Mouse (Mus musculus): ENCODE measurements around the gene Exph5. TPM values are rescaled to one million over a fixed set of nuclear protein-coding genes. Genes with fewer than 3 reads are reported as not detected.
A peak's percentile ranks its signal among the peaks of the same experiment; 100 is the strongest.

The Exph5 gene
- total RNA-seq (2021) = under 1 TPM; 0.85 to 0.95 TPM
- long read RNA-seq, experiment 1, partial matches to known transcripts = 0 of 1 reads
- long read RNA-seq, experiment 1, other reads (novel, unspliced or antisense) = 1 of 1 reads
- long read RNA-seq, experiment 2 = 0 reads

DNA sequence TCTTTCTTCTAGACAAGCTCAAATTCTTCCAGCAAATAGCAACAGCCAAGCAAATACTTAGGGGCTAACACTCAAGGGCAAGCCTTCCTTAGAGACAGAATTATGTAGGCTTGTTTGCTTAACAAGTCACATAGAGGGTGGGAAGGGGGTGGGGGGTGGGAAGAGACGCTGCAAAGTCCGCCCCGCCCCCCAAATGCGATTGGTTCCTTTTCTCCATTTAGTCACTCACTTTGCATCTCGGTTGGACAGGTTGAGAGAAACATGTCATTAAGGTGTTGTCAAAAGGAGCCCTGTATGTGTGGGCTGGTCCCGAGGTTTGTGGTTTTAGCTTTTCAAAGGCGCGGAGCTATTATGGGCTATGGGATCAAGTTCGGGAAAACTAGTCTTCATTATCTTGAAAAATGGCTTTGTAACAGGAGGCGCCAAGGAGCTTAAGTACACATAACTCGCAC lies at the start of gene Exph5:
Exph5 (plus strand) TSS at position 402 of the 452 bp plus-strand sequence.
- no peak for DNase-seq

DNA sequence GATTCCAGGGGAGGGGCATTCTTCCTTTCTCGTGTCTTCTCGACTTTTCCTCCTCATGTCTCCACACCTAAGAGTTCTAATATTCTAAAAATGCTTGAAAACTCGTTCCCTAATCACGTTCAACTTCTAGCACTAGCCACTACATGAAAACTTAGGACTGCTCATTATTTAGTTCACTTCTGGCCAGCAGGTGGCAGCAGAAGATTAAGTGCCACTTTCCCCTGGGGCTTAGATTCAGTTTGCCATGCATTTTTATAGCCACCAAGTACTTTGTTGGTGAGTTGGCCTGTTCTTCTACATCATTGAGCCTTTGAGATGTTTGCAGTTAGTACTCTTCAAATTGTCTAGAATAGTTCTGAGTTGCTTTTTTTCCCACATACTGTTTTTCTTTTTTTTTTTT lies 47.1 kb upstream of the Exph5 start:
- DNase-seq = peak; percentile 72

DNA sequence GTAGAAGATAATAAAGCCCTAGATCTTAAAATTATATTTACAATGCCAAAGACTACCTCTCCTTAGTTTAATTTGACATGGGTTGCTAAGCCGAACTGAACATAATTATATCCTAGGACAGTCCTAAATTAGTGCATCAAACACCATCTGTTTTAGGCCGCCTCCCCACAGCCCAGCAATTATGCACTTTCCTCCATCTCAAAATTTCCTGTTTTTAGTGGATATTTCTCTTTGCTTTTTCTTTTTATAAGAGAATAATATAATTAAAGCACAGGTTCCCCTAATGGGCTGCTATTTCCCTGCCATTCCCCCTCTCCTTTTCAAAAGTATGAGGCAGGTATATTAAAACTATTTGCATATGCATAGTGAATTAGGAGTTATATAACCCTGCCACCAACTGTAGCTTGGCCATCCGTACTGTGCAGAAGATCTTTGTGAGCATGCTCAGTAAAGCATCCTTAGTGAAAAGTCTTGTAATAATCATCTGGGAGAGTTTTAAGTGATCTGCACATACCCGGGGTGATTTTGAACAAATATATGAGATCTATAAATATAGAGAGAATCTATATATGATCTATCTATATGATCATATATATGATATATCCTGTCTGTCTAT lies 44.7 kb upstream of the Exph5 start:
- DNase-seq = no peak

DNA sequence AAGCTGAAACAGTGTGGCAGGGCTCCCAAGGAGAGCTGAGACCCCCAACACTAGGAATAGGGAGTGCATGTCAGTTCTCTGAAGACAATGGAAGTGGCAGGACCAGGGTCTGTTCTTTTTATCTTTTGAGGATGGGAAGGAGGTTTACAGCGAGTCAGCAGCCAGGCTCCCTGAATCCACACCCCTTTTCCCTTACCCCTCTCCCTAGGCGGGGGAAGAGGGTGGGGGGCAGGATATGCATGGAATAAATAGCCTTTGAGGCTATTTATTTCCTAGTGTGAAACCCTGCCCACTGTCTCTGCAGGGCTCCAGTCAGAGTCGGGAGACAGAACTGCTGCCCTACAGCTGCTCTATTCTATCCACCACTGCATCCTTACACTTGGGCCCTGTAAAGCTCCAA lies 43.7 kb upstream of the Exph5 start:
- no peak for DNase-seq

DNA sequence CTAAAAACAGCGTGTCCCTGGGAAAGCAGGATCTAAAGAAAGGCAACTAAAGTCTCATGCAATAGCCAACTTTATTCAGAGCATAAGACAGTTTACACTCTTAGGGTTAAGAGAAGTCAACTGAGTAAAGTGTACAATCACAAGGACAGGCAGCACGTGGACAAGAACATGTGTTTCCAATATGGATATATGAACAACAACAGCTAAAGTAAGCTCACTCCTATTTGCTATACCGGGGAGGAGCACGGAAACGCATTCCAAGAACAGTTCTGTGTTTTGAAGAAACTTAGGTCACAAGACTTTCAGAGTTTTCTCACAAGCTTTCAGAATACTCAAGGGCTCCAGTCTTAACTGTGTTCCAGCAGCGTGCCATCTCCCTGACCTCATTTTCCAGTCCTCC lies 43.3 kb upstream of the Exph5 start:
- DNase-seq = no peak

DNA sequence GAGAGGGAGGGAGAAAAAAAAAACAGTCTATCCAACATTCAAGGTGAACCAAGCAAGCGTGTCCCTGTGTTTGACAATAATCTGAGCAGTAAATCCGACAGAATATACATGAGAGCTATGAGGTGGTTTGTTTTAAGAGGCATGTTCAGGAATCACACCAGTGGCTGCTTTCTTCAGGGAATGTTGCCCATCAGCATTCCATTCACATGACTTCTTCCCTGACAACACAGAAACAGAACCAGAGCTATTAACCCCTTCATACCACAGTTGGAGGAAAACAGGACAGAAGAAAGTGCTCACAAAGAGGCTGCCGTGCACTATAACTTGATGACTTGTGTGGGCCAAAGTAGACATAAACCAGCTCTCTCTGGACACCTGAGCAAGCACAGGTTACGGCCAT lies 37.1 kb upstream of the Exph5 start:
- DNase-seq = no peak

DNA sequence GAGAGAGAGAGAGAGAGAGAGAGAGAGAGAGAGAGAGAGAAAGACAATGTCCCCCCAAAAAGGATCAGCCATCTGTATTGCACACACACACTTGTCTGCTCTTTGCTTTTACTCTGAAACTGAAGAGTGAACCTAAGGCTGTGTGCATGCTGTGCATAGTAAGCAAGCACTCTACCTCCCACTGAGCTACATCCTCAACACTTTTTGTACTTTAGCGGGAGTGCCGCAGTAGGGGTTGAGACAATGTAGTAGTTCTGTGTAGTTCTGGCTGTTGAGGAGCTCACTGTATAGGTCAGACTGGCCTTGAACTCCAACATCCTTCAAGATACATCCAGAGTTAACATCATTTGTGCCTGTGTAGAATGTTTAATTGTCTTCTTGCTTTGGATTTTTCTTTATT lies 35.9 kb upstream of the Exph5 start:
- DNase-seq = no peak

DNA sequence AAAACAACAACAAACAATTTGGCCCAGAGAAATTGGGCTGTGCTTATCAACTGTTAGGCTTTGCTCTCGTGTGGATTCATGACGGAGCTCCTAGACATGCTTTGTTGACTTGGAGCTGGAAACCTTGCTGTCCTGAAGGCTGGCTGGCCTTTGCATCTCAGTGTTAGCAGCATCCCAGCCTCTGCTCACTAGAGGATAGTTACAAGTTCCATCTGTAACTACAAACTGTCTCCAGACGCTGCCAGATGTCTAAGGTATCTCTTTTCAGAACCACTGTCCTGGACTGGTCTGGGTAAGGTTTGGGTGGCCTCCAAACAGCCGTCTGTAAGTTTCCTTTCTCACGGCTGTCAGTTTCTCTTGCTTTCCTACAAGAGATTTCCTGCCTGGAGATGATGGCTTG lies 33.4 kb upstream of the Exph5 start:
- no peak for DNase-seq

DNA sequence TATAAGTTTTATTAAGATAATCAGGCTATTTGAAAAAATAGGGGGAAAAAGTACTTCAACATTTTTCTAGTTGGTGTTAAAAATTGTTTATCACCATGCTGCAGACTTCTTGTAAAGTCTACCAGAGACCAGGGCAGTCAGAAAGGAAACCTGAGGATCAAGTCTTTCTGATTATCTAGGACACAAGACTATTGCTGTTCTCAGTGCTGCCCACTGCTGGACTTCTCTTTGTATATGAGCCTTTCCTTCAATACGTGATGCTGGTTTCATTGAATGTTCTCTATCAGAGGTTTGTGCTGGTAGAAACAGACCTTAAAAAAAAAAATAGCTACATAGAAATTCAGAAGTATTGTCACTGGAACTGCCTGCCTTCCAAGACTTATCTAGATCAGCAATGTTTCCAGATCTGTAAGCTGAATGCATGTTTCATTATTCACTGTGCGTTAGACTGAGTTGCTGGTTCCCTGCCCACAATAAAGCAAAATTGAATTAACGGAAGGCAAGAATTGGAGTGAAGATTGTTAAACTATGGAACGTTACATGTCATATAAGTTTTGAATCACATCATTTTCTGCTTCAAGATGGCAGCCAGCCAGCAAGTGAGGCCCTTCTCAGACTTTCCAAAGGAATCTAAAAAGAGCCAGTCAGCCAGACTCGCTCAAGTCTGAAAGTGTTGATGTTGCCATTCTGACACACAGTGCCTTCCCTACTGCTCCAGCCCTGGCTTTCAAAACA lies 32.6 kb upstream of the Exph5 start:
- peak; percentile 14 for DNase-seq

DNA sequence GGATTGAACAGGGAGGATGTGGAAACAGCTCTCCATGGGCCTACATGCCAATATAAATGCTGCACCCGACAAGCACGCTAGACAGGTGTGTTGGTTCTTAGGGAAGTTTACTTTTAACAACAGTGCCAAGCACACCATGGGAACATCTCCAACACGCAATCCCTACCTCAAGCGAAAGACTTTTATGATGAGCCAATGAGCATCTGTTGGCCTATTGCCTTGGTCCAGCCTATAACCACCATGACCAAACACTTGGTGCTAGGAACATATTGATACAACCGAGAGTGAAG lies 32.1 kb upstream of the Exph5 start:
- DNase-seq = no peak

DNA sequence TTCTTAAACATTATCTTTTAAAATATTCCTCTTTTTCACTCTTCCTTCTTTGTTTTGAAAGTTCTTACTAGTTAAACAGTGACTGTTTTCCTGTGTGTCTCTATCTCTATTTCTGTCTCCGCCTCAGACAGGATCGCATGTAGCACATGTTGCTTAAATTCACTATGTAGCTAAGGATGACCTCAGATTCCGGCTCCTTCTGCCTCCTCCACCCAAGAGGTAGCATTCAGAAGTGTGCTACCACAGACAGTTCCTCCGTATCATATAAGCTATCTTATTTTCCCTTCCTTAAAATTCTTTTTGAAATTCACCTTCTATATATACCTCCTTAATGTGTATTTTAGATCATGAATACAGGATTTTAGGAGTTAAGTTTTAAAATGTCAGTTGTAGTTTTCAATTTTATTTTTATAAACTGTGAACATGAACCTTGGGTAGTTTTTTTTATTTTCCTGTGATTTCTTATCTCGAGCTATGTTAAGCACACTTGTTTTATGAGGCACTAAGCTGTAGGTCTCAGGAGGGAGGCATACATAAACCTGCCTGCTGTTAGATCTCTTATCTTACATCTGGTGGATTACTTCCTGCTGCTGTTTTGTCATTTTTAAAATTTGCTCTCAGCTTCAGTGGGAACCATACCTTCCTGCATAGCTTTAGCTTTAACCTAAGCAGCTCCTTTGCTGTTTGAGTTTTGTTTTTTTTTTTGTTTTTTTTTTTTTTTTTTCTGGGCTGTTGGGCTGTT lies 30.0 kb upstream of the Exph5 start:
- DNase-seq = no peak

DNA sequence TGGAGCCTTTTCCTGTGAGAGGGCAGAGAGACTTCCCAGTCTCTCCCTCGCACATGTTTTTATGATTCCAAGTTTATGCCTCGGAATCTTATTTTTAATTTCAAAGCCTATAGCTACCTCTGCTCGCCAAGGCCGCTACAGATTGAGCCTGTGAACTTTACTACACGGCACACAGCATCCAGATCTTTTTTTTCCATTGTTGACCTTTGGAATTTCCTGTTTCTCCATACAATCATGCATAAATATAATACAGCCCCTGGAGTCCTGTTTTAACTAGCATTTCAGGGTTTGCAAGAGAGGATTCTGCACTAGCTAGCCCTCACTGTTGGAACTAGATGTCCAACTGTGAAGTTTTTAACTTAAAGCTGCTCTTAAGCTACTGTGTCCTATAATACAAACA lies 29.3 kb upstream of the Exph5 start:
- DNase-seq = no peak

DNA sequence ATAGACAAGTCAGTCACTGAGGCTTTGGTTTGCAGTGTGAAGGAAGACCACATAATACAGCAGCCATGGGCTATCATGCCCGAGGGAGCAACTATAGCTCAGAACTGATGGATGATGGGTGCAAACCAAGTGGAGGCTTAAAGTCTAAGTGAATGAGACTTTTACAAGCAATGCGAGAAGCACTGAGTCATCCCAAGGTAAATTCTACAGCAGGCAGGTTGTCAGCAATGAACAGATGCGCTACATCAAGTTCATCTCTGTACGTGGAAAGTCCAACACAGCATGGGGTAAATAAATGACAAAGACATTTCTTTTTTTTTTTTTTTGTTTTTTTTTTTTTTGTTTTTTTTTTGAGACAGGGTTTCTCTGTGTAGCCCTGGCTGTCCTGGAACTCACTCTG lies 28.8 kb upstream of the Exph5 start:
- DNase-seq = no peak

DNA sequence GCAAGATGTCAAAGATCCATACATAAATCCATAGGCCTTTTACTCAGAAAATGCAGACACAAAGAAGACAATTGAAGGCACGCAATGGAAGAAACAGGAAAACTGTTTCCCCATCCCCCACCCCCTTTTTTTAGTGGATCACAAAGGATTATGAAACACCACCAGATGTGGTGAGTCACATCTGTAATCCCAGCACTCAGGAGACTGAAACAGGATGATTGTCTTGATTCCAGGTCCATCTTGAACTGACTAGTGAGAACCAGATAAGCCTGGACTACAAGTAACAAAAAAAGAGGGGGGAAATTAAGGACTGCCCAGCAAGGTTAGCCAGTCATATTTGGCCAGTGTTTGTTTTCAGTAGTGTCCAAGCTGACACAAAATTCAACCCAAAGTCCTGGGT lies 25.1 kb upstream of the Exph5 start:
- no peak for DNase-seq

DNA sequence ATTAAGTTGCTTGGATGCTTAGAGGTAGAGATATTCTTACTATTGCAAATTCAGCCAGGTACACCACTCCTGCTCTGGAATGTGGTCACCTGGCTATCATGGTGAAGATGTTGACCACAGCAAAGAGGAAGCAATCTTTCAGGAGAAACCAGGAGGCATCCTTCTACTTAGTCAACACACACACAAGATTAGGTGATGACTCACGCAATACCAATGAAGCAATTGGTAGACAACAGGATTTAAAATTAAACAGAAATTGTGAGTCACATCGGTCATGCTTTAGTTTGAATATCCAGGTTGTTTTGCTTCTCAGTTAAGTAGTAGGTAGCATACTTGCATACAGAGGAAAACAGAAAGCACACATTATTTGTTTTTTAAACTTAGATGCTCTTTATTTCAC lies 22.5 kb upstream of the Exph5 start:
- no peak for DNase-seq

DNA sequence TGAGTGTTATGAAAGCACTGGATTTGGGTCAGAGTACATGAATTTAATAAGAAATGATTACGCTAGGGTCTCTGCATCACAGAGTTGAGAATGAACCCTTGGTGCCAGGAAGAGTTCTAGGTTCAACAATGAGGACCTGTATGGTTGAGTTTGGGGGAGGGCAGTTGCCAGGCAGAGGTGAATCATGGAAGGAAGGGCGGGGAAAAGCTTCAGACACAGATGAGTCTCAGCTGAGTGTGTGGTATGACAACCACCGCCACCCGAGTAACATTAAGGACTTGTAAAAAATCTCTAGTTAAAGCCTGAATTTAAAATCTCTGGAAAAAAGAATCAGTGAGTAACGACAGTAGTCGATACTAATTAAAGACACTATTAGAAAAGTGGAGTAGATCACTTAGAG lies 14.7 kb upstream of the Exph5 start:
- no peak for DNase-seq

DNA sequence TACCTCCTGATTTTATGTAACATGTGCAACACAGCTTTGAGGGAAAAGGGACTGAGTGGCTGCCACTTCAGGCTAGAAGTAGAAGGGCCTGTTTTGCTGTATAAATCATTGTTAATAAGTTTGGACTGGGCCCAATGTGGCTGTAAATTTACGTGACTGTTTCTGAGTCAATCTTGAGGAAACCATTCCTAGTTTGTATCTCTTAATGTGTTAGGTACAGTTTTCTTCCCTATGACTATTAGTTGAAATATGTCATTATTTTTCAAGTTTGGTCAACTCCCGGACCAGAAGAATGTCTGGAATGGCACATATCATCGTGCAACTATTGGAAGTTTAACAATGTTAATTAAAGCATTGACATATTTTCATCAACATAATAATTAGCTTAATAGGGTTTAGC lies 11.5 kb upstream of the Exph5 start:
- DNase-seq = no peak

DNA sequence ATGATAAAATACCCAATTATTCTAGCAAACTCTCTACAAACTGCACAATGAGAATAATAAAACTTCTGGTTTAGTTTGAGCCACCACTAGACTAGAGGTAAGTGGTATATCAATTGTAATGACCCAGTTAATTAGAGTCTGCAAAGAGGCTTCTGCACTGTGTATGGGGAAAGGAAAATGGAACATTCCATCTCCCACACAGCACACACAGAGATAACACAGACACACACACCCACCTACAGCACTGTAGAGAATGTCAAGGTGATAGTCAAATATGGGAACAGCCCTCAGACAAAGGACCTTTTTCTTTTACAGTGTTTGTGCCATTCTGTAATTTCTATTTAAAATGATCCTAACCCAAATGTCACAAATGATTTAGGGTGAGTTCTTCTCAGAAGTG lies 8.6 kb upstream of the Exph5 start:
- no peak for DNase-seq

DNA sequence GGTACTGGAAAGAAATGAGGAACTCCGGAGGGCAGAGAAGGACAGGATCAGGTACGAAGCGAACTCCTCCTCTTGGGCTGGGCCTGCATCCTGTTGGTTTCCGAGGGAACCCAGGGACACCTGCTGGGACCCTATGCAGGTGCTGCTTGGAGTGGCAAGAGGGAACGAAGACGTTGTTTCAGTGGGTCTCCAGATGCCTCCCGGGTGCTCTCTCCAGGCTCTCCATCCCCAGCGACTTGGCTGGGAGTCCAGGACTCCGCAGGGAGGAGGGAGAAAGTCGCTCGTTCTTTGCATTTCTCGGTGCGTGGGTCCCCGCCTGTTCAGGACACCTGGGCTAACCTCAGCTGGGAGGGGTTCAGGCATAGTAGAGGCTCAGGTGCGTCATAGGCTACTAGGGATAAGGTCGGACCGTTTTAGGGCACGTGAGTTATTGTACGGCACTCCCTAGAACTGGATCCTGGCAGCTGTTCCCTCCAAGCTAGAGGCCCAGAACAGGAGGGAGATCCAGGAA lies 386 bp downstream of the Exph5 start:
- DNase-seq = no peak

DNA sequence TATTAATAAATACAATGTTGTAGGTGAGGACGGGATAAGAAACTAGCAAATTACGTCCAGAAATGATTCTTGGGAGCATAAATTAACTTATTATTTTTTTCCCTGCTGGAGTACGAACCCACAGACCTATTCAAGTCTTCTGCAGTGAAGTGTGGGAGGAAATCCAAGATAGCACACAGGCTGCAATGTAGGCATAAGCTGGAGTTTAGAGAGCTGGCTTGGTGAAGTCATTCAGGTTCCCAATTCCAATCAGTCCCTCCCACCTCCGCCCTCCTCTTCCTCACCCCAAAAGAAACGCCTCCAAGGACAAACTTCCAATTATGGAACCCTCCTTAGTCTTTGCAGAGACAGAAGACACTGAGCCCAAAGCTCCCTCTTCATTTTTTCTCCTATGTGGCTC lies 945 bp downstream of the Exph5 start:
- DNase-seq = no peak

DNA sequence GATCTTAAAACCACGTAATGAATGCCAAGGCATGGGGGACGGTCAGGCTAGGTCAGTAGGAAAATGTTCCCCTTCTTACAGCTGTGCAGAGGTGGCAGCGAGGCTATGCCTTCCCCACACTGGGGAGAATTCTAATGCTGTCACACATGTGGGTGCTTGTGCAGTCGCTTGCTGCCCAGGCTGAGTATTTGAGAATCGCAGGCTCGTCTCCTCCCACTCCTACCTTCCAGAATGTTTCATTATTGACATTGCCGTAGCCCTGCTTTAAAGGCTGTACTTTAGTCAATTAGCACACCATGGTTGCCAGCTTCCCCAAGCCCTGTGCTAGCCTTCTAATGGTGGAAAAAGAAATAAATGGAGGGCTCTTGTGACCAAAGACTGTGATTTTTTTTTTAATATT lies 6.4 kb downstream of the Exph5 start:
- DNase-seq = no peak

DNA sequence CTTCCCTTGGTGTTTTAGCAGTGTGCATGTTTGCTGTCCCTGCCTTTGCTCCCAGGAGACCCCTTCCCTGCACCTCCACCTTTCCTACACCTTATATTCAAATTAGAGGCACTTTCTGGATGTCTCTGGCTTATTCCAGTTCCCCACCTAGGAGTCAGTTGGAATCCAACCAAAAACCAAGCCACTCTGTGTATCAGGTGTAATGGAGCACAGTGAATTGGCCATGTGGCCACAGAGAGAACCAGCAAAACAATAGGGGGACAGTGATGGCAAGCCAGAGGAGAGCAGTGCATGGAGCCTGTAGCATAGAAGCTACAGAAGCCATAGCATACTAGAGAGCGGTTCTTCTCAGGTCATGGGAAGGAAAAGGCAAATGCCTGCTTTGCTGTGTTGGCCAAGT lies 11.5 kb downstream of the Exph5 start:
- no peak for DNase-seq

DNA sequence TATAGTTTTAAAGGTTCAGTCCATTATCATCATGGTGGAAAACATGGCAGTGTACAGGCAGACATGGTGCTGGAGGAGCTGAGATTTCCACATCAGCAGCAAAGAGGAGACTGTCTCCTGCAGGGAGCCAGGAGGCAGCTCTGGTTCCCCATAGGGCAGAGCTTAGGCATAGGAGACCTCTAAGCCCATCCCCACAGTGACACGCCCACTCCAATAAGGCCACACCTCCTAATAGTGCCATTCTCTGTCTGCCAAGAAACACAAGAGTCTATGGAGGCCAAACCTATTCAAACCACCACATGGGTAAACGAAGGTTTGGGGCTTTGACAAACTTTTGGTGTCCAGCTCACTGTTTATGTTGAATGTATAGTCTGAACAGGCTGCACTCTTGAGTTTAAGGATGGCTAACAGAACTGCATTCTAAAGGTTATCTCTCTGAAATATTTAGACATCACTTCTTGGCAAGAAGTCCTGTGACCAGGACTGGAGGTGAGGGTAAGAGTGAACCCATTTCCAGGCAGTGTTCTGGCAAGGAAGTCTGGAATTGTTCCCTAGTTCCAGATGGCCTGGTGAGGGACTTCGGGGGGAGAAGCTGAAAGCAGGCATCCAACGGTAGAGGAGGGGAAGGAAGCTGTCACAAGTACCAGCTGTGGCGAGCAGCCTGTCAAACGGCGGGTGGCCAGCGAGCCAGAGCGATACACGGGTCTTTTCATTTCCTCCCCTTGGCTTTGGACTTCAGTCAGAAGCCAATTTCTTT lies 19.6 kb downstream of the Exph5 start:
- DNase-seq = no peak
